Mouse (Mus musculus): ENCODE results near the gene Kif26b. TPM values are rescaled to one million over a fixed set of nuclear protein-coding genes. Genes with fewer than 3 reads are reported as not detected.

The Kif26b gene
- polyA plus RNA-seq, 1 experiment from 2014 or later, result 0.44 TPM

- DNase-seq (ENCODE audit: low spot score), result no peak
- TF ChIP-seq CTCF (IDR thresholded peaks at IDR 0.05) (no peak), EP300 (IDR thresholded peaks at IDR 0.05) (no peak)
- Histone ChIP-seq H3K9ac (replicated peaks; ENCODE audit: low read depth) (no peak overlapping the region), H3K36me3 (ENCODE audit: insufficient read depth, low read length) (no peaks in the 10 kb centered on the region), H3K27me3 (replicated peaks; ENCODE audit: insufficient read depth, low read length) (no peaks in the 10 kb centered on the region), H3K27ac (ENCODE audit: low read length) (no peak overlapping the region), H3K4me3 (ENCODE audit: low read depth, low read length) (no peak overlapping the region), H3K4me1 (ENCODE audit: insufficient read depth, low read depth, low read length) (no peaks in the 10 kb centered on the region), H3K9me3 (ENCODE audit: low read length) (no peaks in the 10 kb centered on the region), H3K4me2 (replicated peaks; ENCODE audit: low read depth, low read length) (no peak overlapping the region)
- whole genome bisulfite sequencing, result 75% methylated on average over 4 of the region's 4 CpGs
- ATAC-seq, result no peak
These were observed 411.4 kb downstream of the Kif26b start for GRCm38 (mm10) chr1:178940353-178940752.

GRCm38 (mm10) chr1:178942251-178942963 is 413.5 kb downstream of the Kif26b start:
- DNase-seq (ENCODE audit: low spot score) (peak; percentile 39), ATAC-seq (peak; percentile 67)
- H3K27ac ChIP-seq (ENCODE audit: low read length), result no peak overlapping the region
- H3K4me3 ChIP-seq (ENCODE audit: low read depth, low read length), result no peak overlapping the region
- no peak overlapping the region for H3K9ac ChIP-seq (replicated peaks; ENCODE audit: low read depth)
- H3K9me3 ChIP-seq (ENCODE audit: low read length), result no peaks in the 10 kb centered on the region
- no peak overlapping the region for H3K4me2 ChIP-seq (replicated peaks; ENCODE audit: low read depth, low read length)
- H3K36me3 ChIP-seq (ENCODE audit: insufficient read depth, low read length), result no peaks in the 10 kb centered on the region
- no peaks in the 10 kb centered on the region for H3K4me1 ChIP-seq (ENCODE audit: insufficient read depth, low read depth, low read length)
- TF ChIP-seq CTCF (IDR thresholded peaks at IDR 0.05) (no peak), EP300 (IDR thresholded peaks at IDR 0.05) (no peak)
- no peaks in the 10 kb centered on the region for H3K27me3 ChIP-seq (replicated peaks; ENCODE audit: insufficient read depth, low read length)
- 40% methylated on average over 7 of the region's 7 CpGs for whole genome bisulfite sequencing

GRCm38 (mm10) chr1:178952910-178953309 is 424.0 kb downstream of the Kif26b start:
- no peak for TF ChIP-seq CTCF (IDR thresholded peaks at IDR 0.05)
- TF ChIP-seq EP300 (IDR thresholded peaks at IDR 0.05), result no peak
- H3K4me1 ChIP-seq (ENCODE audit: insufficient read depth, low read depth, low read length), result no peaks in the 10 kb centered on the region
- no peak for ATAC-seq

GRCm38 (mm10) chr1:178958641-178959040 is 429.7 kb downstream of the Kif26b start:
- Histone ChIP-seq H3K4me3 (ENCODE audit: low read depth, low read length) (no peak overlapping the region), H3K36me3 (ENCODE audit: insufficient read depth, low read length) (no peaks in the 10 kb centered on the region), H3K27ac (ENCODE audit: low read length) (no peak overlapping the region), H3K27me3 (replicated peaks; ENCODE audit: insufficient read depth, low read length) (no peaks in the 10 kb centered on the region), H3K9me3 (ENCODE audit: low read length) (no peaks in the 10 kb centered on the region), H3K9ac (replicated peaks; ENCODE audit: low read depth) (no peak overlapping the region), H3K4me1 (ENCODE audit: insufficient read depth, low read depth, low read length) (no peaks in the 10 kb centered on the region), H3K4me2 (replicated peaks; ENCODE audit: low read depth, low read length) (no peak overlapping the region)
- TF ChIP-seq EP300 (IDR thresholded peaks at IDR 0.05), result no peak
- DNase-seq (ENCODE audit: low spot score) (no peak), ATAC-seq (no peak)
- 85% methylated on average over 4 of the region's 4 CpGs for WGBS

More at GRCm38 (mm10) chr1:178952910-178953309, 424.0 kb downstream of the Kif26b start:
- Histone ChIP-seq H3K9me3 (ENCODE audit: low read length) (no peaks in the 10 kb centered on the region; the same call in 1 of the 2 replicates), H3K9ac (replicated peaks; ENCODE audit: low read depth) (no peak overlapping the region), H3K27me3 (replicated peaks; ENCODE audit: insufficient read depth, low read length) (no peaks in the 10 kb centered on the region), H3K27ac (ENCODE audit: low read length) (no peak overlapping the region), H3K4me3 (ENCODE audit: low read depth, low read length) (no peak overlapping the region), H3K36me3 (ENCODE audit: insufficient read depth, low read length) (no peaks in the 10 kb centered on the region), H3K4me2 (replicated peaks; ENCODE audit: low read depth, low read length) (no peak overlapping the region)
- whole genome bisulfite sequencing, result 64% methylated on average over 12 of the region's 12 CpGs
- DNase-seq (ENCODE audit: low spot score), result no peak

GRCm38 (mm10) chr1:178960015-178960559 is 431.2 kb downstream of the Kif26b start:
- TF ChIP-seq EP300 (IDR thresholded peaks at IDR 0.05) (no peak), CTCF (IDR thresholded peaks at IDR 0.05) (peak; percentile 86)
- WGBS, result 52% methylated on average over 7 of the region's 7 CpGs
- no peak overlapping the region for H3K27ac ChIP-seq (ENCODE audit: low read length)
- no peaks in the 10 kb centered on the region for H3K4me1 ChIP-seq (ENCODE audit: insufficient read depth, low read depth, low read length)
- H3K4me3 ChIP-seq (ENCODE audit: low read depth, low read length), result no peak overlapping the region
- no peak overlapping the region for H3K4me2 ChIP-seq (replicated peaks; ENCODE audit: low read depth, low read length)
- DNase-seq (ENCODE audit: low spot score) (peak; percentile 75), ATAC-seq (no peak; the same call in 1 of the 2 replicates)
- H3K27me3 ChIP-seq (replicated peaks; ENCODE audit: insufficient read depth, low read length), result no peaks in the 10 kb centered on the region
- no peak overlapping the region for H3K9ac ChIP-seq (replicated peaks; ENCODE audit: low read depth)
- H3K36me3 ChIP-seq (ENCODE audit: insufficient read depth, low read length), result no peaks in the 10 kb centered on the region
- H3K9me3 ChIP-seq (ENCODE audit: low read length), result no peaks in the 10 kb centered on the region

- Histone ChIP-seq H3K9ac (replicated peaks; ENCODE audit: low read depth) (no peak overlapping the region), H3K27ac (ENCODE audit: low read length) (no peak overlapping the region), H3K4me1 (ENCODE audit: insufficient read depth, low read depth, low read length) (no peaks in the 10 kb centered on the region), H3K4me3 (ENCODE audit: low read depth, low read length) (no peak overlapping the region), H3K27me3 (replicated peaks; ENCODE audit: insufficient read depth, low read length) (no peaks in the 10 kb centered on the region), H3K4me2 (replicated peaks; ENCODE audit: low read depth, low read length) (no peak overlapping the region), H3K9me3 (ENCODE audit: low read length) (no peaks in the 10 kb centered on the region), H3K36me3 (ENCODE audit: insufficient read depth, low read length) (no peaks in the 10 kb centered on the region)
- WGBS, result 91% methylated on average over 9 of the region's 9 CpGs
- DNase-seq (ENCODE audit: low spot score), result no peak
- TF ChIP-seq CTCF (IDR thresholded peaks at IDR 0.05) (no peak), EP300 (IDR thresholded peaks at IDR 0.05) (no peak)
- no peak for ATAC-seq
These were observed 432.7 kb downstream of the Kif26b start for GRCm38 (mm10) chr1:178961661-178962060.
